Mouse (Mus musculus) C2C12 (cell line): ENCODE data around the gene Spns1. TPM values are rescaled to one million over a fixed set of nuclear protein-coding genes. Genes with fewer than 3 reads are reported as not detected.

Experiments
- H3K27me3 ChIP-seq: one replicate; pipeline ENCODE4 v1.6.1; 2011; ENCODE audit not compliant: control insufficient read depth, insufficient read depth, insufficient read length
- H3K36me3 ChIP-seq: one replicate; pipeline ENCODE4 v1.6.1; 2011; ENCODE audit not compliant: control insufficient read depth, insufficient read depth
- H3K4me3 ChIP-seq: one replicate; pipeline ENCODE4 v1.5.1; 2011; ENCODE audit warnings: mild to moderate bottlenecking, control low read depth; ENCODE audit not compliant: poor library complexity, insufficient read depth, severe bottlenecking
- H3K79me2 ChIP-seq: one replicate; pipeline ENCODE4 v1.6.1; 2011; ENCODE audit not compliant: control insufficient read depth, insufficient read depth
- H3K79me3 ChIP-seq: one replicate; pipeline ENCODE4 v1.6.1; 2011; ENCODE audit warnings: low read depth, control low read depth
- H3ac ChIP-seq: one replicate; pipeline ENCODE3; 2011; ENCODE audit warnings: low read depth; ENCODE audit not compliant: control insufficient read depth, insufficient read length
- CEBPB ChIP-seq: IDR thresholded peaks from one replicate; pipeline ENCODE4 v1.6.1; 2011; ENCODE audit warnings: low read depth, mild to moderate bottlenecking, control low read depth, moderate library complexity
- CTCF ChIP-seq: IDR thresholded peaks from one replicate; pipeline ENCODE4 v1.5.1; 2011; ENCODE audit not compliant: control insufficient read depth, insufficient read depth, insufficient read length
- FOSL1 ChIP-seq: IDR thresholded peaks from one replicate; pipeline ENCODE4 v1.8.0; 2011; ENCODE audit warnings: mild to moderate bottlenecking, low read length; ENCODE audit not compliant: poor library complexity, insufficient read depth, severe bottlenecking
- MAX ChIP-seq: IDR thresholded peaks from one replicate; pipeline ENCODE4 v1.6.1; 2011; ENCODE audit warnings: mild to moderate bottlenecking, control low read depth
- MYOD1 ChIP-seq: IDR thresholded peaks from one replicate; pipeline ENCODE4 v1.6.1; 2011; ENCODE audit warnings: low read depth; ENCODE audit not compliant: control insufficient read depth, insufficient read length
- MYOG ChIP-seq: IDR thresholded peaks from one replicate; pipeline ENCODE4 v1.6.1; 2011; ENCODE audit not compliant: control insufficient read depth, insufficient read length; ENCODE audit errors: extremely low read depth
- USF1 ChIP-seq: IDR thresholded peaks from one replicate; pipeline ENCODE4 v1.6.1; 2011; ENCODE audit warnings: low read depth, mild to moderate bottlenecking, control low read depth, moderate library complexity
- polyA plus RNA-seq: library from polyadenylated mRNA; unstranded; fragments of >200 nt; fragmentation: generic; extraction: Trizol; gene quantifications from one replicate; pipeline ENCODE4 v1.2.1, GENCODE M21; 2012; ENCODE audit warnings: missing spikeins

Gene Spns1
- polyA plus RNA-seq, 1 experiment: 69.8 TPM

- peaks cover 36% of the 10 kb centered on the region for H3K27me3 ChIP-seq
- H3ac ChIP-seq: no peak overlapping the region
- no peaks in the 10 kb centered on the region for H3K36me3 ChIP-seq
- H3K79me2 ChIP-seq: no peaks in the 10 kb centered on the region
- TF ChIP-seq CTCF (no peak), CEBPB (no peak), MYOD1 (no peak), FOSL1 (no peak), MAX (no peak), USF1 (no peak), MYOG (no peak)
- H3K79me3 ChIP-seq: no peaks in the 10 kb centered on the region
- no peak overlapping the region for H3K4me3 ChIP-seq
These were observed 26.4 kb downstream of the Spns1 start for GRCm38 (mm10) chr7:126350748-126351418.

GRCm38 (mm10) chr7:126348293-126348692, 29.0 kb downstream of the Spns1 start:
- Histone ChIP-seq H3K79me2 (no peaks in the 10 kb centered on the region), H3K4me3 (no peak overlapping the region), H3ac (no peak overlapping the region), H3K36me3 (no peaks in the 10 kb centered on the region), H3K27me3 (peaks cover 42% of the 10 kb centered on the region), H3K79me3 (no peaks in the 10 kb centered on the region)
- TF ChIP-seq USF1 (no peak), CEBPB (no peak), MAX (no peak), MYOD1 (no peak), CTCF (no peak), MYOG (no peak), FOSL1 (no peak)

- H3K36me3 ChIP-seq: no peaks in the 10 kb centered on the region
- H3K79me2 ChIP-seq: no peaks in the 10 kb centered on the region
- H3ac ChIP-seq: no peak overlapping the region
- TF ChIP-seq CTCF: no peak
- no peak for TF ChIP-seq MYOD1
- no peak for TF ChIP-seq USF1
- TF ChIP-seq MYOG: no peak
- TF ChIP-seq CEBPB: no peak
- TF ChIP-seq MAX: no peak
- TF ChIP-seq FOSL1: no peak
- H3K4me3 ChIP-seq: no peak overlapping the region
- peaks cover 38% of the 10 kb centered on the region for H3K27me3 ChIP-seq
- no peaks in the 10 kb centered on the region for H3K79me3 ChIP-seq
These were observed 30.2 kb downstream of the Spns1 start for GRCm38 (mm10) chr7:126347098-126347497.

- Histone ChIP-seq H3K4me3 (no peak overlapping the region), H3K27me3 (peaks cover 35% of the 10 kb centered on the region), H3K79me3 (no peaks in the 10 kb centered on the region), H3K36me3 (no peaks in the 10 kb centered on the region), H3K79me2 (no peaks in the 10 kb centered on the region), H3ac (no peak overlapping the region)
- TF ChIP-seq USF1 (no peak), MAX (no peak), FOSL1 (no peak), MYOD1 (no peak), MYOG (no peak), CEBPB (no peak), CTCF (no peak)
These were observed 31.3 kb downstream of the Spns1 start for GRCm38 (mm10) chr7:126345969-126346368.

- TF ChIP-seq USF1: no peak
- no peak for TF ChIP-seq MYOG
- no peak for TF ChIP-seq MYOD1
- no peak for TF ChIP-seq CTCF
- no peak for TF ChIP-seq FOSL1
- TF ChIP-seq MAX: no peak
- TF ChIP-seq CEBPB: peak; percentile 3
- Histone ChIP-seq H3K4me3 (no peak overlapping the region), H3K79me2 (no peaks in the 10 kb centered on the region), H3K79me3 (no peaks in the 10 kb centered on the region), H3ac (no peak overlapping the region), H3K27me3 (peaks cover 35% of the 10 kb centered on the region), H3K36me3 (no peaks in the 10 kb centered on the region)
These were observed 31.7 kb downstream of the Spns1 start for GRCm38 (mm10) chr7:126345557-126345956.
